Mouse (Mus musculus): ENCODE data around the gene Gm12258.

Gene Gm12258

GRCm38 (mm10) chr11:58897485-58897884 is 50.5 kb downstream of the Gm12258 start:
- no peak for DNase-seq (ENCODE audit: extremely low read depth, insufficient read length, low spot score)

- DNase-seq (ENCODE audit: extremely low read depth, insufficient read length, low spot score) = no peak
Observed at GRCm38 (mm10) chr11:58901080-58901479, 54.1 kb downstream of the Gm12258 start.

DNA sequence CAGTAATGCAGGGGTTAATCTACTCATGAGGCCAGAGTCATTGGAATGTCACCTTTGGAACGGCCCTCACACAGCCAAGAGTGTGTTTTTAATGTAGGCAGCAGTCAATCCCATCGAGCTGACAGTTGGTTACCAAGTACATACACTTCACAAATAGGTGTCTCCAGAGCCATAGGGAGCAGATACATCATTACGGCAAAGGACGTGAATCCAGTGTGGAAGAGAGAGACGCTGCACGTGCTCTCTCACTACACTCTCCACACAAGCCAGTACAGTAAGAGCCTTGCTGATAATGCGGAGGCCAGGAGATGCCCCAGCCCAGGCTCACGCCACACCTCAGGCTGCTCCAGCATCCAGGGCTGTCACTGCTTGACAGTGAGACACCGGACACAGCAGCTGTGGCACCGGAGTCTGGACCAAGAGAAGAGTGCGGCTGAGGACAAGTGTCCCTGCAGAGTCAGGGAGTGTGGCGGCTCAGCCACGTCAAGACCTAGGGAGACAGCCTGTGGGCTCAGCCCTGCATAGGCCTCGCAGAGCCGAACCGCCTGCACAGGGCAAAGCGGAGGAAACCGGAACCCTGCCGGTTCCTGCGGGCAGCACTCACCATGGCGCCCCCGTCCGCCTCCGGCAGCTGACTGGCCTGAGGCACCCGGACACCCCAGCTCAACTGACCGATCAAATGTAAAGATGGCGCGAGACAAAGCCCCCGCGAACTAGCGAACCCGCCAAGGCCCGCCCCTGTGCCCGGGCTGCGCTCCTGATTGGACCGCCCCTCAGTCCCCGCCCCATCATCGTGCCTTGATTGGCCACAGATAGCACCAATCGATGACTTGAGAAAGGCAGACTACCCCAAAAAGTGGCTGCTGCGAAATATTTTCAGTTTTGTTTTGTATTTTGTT is 56.8 kb downstream of the Gm12258 start, which contains the start of gene Zfp39:
Gene Zfp39 (minus strand): TSS at position 715 of the 899 bp plus-strand sequence.
- DNase-seq (ENCODE audit: extremely low read depth, insufficient read length, low spot score) = peak; percentile 98

- DNase-seq (ENCODE audit: extremely low read depth, insufficient read length, low spot score) = no peak
Observed at GRCm38 (mm10) chr11:58904410-58904718, 57.4 kb downstream of the Gm12258 start.

DNA sequence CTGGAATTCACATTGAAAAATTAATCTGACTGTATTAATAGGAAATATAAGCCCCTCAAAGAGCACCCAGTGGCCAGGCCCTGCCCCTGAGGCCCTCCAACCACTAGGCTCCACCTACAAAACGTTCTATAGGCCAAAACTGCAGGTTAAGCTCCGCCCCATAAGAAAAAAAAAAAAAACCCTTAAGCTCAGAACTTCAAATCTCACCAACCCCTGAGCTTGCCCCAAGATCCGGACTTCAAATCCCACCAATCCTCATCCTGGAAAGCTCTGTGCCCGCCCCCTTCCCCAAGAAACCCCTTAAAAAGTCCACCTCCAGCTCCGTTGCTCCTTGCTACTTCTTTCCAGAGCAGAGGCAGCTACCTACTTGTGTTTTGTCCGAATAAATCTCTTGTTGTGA is 57.9 kb downstream of the Gm12258 start:
- DNase-seq (ENCODE audit: extremely low read depth, insufficient read length, low spot score) = peak; percentile 50

Measured in 3134 (cell line).